Comparison of ENCODE assay signal across 8 mouse cellular contexts in the genomic region with DNA sequence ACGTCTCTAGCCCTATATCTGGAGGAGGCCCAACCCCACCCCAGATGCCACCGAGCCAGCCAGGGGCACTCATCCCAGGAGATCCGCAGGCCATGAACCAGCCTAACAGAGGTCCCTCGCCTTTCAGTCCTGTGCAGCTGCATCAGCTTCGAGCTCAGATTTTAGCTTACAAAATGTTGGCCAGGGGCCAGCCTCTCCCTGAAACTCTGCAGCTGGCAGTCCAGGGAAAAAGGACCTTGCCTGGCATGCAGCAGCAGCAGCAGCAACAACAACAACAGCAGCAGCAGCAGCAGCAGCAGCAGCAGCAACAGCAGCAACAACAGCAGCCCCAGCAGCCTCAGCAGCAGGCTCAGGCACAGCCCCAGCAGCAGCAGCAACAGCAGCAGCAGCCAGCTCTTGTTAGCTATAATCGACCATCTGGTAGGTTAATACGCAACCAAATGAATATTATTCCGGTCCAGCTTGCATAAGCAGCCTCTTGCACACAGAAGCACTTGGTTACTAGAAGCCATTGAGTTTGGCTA. TPM values are rescaled to one million over a fixed set of nuclear protein-coding genes. Genes with fewer than 3 reads are reported as not detected.
A peak's percentile ranks its signal among the peaks of the same experiment; 100 is the strongest.
DNase-seq lines count a peak whose midpoint lies in the region; ATAC-seq lines count a peak whose summit lies in the region.

No protein-coding gene starts in this region.

- no peak for ATAC-seq in kidney, embryonic 14.5 days (ENCODE audit: low FRiP score, low TSS enrichment)

- H3K9me3 ChIP-seq in kidney, embryonic 14.5 days (ENCODE audit: control insufficient read depth, low read length): no peaks in the 10 kb centered on the region

- H3K9ac ChIP-seq in kidney, embryonic 14.5 days (ENCODE audit: low read depth, low read length): no peak overlapping the region

- peak; percentile 28 for DNase-seq in kidney, adult 11 months
- DNase-seq in adrenal gland, postnatal 36 days: peak; percentile 50 to 51
- DNase-seq in gastrocnemius, postnatal 25 days: peak; percentile 20
- DNase-seq in layer of hippocampus, postnatal 10 days (ENCODE audit: low spot score in 2 of 2): peak; percentile 54 to 63
- DNase-seq in right cerebral cortex, postnatal 10 days (ENCODE audit: low spot score in 2 of 2): peak; percentile 72 to 73
- DNase-seq in embryo, embryonic 11 days: no peak
- DNase-seq in yolk sac, embryonic 10.5 days (ENCODE audit: low spot score): no peak

- WGBS in kidney, embryonic 14.5 days: 42% methylated on average over 8 of the region's 8 CpGs

- H3K27ac ChIP-seq in kidney, embryonic 14.5 days (ENCODE audit: low read depth, low read length): no peak overlapping the region

- H3K36me3 ChIP-seq in kidney, embryonic 14.5 days (ENCODE audit: control insufficient read depth, insufficient read depth, low read length): peaks cover 3% of the 10 kb centered on the region; the same call in 1 of the 2 replicates

- H3K4me2 ChIP-seq in kidney, embryonic 14.5 days (replicated peaks; ENCODE audit: low read depth, low read length): no peak overlapping the region

- no peaks in the 10 kb centered on the region for H3K27me3 ChIP-seq in kidney, embryonic 14.5 days (ENCODE audit: control insufficient read depth, insufficient read depth, low read length)

- H3K4me1 ChIP-seq in kidney, embryonic 14.5 days (ENCODE audit: control insufficient read depth, insufficient read depth, low read length): no peaks in the 10 kb centered on the region

- H3K4me3 ChIP-seq in kidney, embryonic 14.5 days (ENCODE audit: low read length): no peak overlapping the region

RNA-seq across cellular contexts. Expression of a gene that starts 25.9 kb away (rescaled TPM):
- 44.1 and 46.9 TPM in 2 replicates for polyA plus RNA-seq in kidney, embryonic 14.5 days (2014; fragmentation: Nextera tagmentation; extraction: Ambion mirVana)
- total RNA-seq in adrenal gland, postnatal 36 days (2021): 10 to 100 TPM; 60.9 to 99.6 TPM
- total RNA-seq in gastrocnemius, postnatal 25 days (2021): 10 to 100 TPM; 38.4 to 40.9 TPM
- 100 to 1,000 TPM; 150 to 169 TPM for total RNA-seq in layer of hippocampus, postnatal 10 days (2021)

Comparison
In these comparisons a context has a peak if more than half of its experiments do, and no peak if none do; other contexts are left out.
1. DNase-seq: peak in kidney, adult 11 months (single experiment), adrenal gland, postnatal 36 days (2 of 2), gastrocnemius, postnatal 25 days (single experiment), layer of hippocampus, postnatal 10 days (2 of 2) and right cerebral cortex, postnatal 10 days (2 of 2); none in embryo, embryonic 11 days (single experiment) and yolk sac, embryonic 10.5 days (single experiment).